Mouse (Mus musculus) heart, embryonic 12.5 days (tissue): ENCODE data around the gene Pde4d. TPM values are rescaled to one million over a fixed set of nuclear protein-coding genes. Genes with fewer than 3 reads are reported as not detected.

Experiments
- ATAC-seq: fragments of 200-750 bp; cut with Nextera tagmentation; 2 replicates; pipeline ENCODE4 v1.8.0; 2017; ENCODE audit warnings: moderate TSS enrichment, moderate library complexity; ENCODE audit not compliant: insufficient number of reproducible peaks, low FRiP score
- H3K27ac ChIP-seq: fragments of 300-500 bp; sonication (generic); 2 replicates; pipeline ENCODE4 v1.5.1; 2016; ENCODE audit warnings: mild to moderate bottlenecking, moderate library complexity; ENCODE audit not compliant: poor library complexity, severe bottlenecking
- H3K27me3 ChIP-seq: fragments of 300-500 bp; sonication (generic); replicated peaks from 2 replicates; pipeline ENCODE4 v1.6.1; 2016; ENCODE audit warnings: mild to moderate bottlenecking, moderate library complexity
- H3K36me3 ChIP-seq: fragments of 300-500 bp; sonication (generic); 2 replicates; pipeline ENCODE4 v1.6.1; 2016; ENCODE audit warnings: mild to moderate bottlenecking, moderate library complexity
- H3K4me1 ChIP-seq: fragments of 300-500 bp; sonication (generic); replicated peaks from 2 replicates; pipeline ENCODE4 v1.6.1; 2016; ENCODE audit warnings: mild to moderate bottlenecking
- H3K4me2 ChIP-seq: fragments of 300-500 bp; sonication (generic); 2 replicates; pipeline ENCODE4 v1.6.1; 2016; ENCODE audit warnings: mild to moderate bottlenecking, moderate library complexity
- H3K4me3 ChIP-seq: fragments of 300-500 bp; sonication (generic); 2 replicates; pipeline ENCODE4 v1.5.1; 2016; ENCODE audit warnings: mild to moderate bottlenecking
- H3K9ac ChIP-seq: fragments of 300-500 bp; sonication (generic); 2 replicates; pipeline ENCODE4 v1.6.1; 2016; ENCODE audit warnings: mild to moderate bottlenecking, moderate library complexity
- H3K9me3 ChIP-seq: fragments of 300-500 bp; sonication (generic); replicated peaks from 2 replicates; pipeline ENCODE4 v1.6.1; 2016; ENCODE audit warnings: mild to moderate bottlenecking, moderate library complexity
- WGBS: fragments of 180-500 bp; shearing (Covaris S2); methylation state at CpG from one replicate; pipeline ENCODE4 v1.1.7; 2016; 5-methylcytosine and 5-hydroxymethylcytosine counted together
- polyA plus RNA-seq: library from polyadenylated mRNA; unstranded; fragments of >200 nt; fragmentation: Nextera tagmentation; extraction: Ambion mirVana; gene quantifications from 2 replicates; pipeline ENCODE4 v1.2.1, GENCODE M21; 2016

Pde4d gene
- polyA plus RNA-seq, 1 experiment from 2014 or later, result 34.2 TPM

DNA sequence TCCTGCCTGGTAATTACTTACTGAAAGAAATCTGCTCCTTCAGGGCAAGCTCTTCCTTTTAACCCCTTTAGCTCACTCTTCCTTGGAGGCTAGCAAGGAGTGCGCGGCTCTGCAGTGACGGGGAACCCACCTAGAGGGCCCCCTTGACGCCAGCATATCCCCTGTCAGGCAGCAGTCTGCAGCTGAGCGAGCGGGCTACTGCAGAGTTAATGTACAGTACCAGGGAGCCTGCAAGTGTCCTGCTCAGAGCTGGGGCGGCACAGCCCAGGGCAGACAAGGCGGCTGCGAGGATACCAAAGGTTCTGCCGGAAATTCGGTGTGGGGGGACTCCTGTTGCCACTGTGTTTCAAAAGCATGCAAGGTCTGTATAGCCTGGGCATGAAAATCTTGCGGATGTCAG lies 991.1 kb downstream of the Pde4d start:
- Histone ChIP-seq H3K4me3 (peak overlapping the region; percentile 54), H3K9ac (peak overlapping the region; percentile 64), H3K27me3 (no peaks in the 10 kb centered on the region), H3K4me2 (peak overlapping the region; percentile 84), H3K36me3 (no peaks in the 10 kb centered on the region), H3K4me1 (peaks cover 7% of the 10 kb centered on the region), H3K9me3 (no peaks in the 10 kb centered on the region), H3K27ac (peak overlapping the region; percentile 73)
- ATAC-seq, result peak; percentile 95
- WGBS, result under 1% methylated on average over 12 of the region's 12 CpGs

DNA sequence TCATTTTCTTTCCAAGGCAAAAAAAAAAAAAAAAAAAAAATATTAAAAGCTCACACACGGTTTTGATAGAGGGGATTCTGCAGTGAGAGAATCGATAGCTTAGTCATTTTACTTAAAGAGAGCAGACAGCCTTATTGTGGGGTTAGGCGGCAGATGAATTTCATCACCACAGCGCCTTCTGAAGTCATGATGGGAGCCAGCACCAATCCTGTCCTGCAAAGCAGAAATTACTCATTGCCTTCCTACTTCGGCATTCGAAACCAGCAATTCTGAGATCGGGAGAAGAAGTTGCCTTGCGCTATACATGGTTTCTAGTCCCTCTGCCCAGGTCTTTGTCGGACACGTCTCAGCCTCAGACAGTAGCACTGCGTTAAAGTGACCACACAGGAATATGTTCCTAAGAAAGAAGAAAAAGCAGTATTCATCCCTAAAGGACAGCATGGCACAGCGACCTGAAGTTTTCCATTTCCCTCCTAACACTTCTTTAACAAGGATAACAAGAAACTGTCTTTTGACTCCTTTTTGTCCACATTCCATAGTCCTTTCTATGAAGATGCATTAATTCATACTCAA lies 991.7 kb downstream of the Pde4d start:
- no peak for ATAC-seq
- Histone ChIP-seq H3K4me3 (peak overlapping the region; percentile 54), H3K4me1 (peaks cover 7% of the 10 kb centered on the region), H3K4me2 (peak overlapping the region; percentile 84), H3K36me3 (no peaks in the 10 kb centered on the region), H3K27ac (no peak overlapping the region), H3K9ac (peak overlapping the region; percentile 61), H3K9me3 (no peaks in the 10 kb centered on the region), H3K27me3 (no peaks in the 10 kb centered on the region)
- 24% methylated on average over 12 of the region's 12 CpGs for WGBS

DNA sequence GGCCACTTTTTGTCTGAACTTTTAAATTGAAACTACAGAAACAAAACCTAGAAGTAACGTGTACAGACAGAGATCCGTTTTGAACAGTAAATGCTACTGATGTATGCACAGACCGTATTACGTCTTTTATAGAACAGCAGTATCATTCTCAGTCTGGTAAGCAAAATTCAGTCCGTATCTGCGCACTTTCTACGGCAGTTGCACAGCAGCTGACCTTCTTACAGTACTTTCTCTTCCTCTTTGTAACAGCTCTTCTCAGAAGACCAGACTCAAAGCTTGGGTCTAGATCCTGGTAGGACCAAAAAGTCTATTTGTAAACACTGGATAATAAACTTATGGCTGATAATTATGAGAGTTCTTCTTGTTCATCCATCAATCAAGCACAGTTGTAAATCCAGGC lies 996.4 kb downstream of the Pde4d start:
- Histone ChIP-seq H3K9me3 (peaks cover 2% of the 10 kb centered on the region), H3K27ac (no peak overlapping the region), H3K4me1 (0 out of 2 replicates have a peak, but pooled peaks cover 3% of the 10 kb centered on the region), H3K4me3 (no peak overlapping the region), H3K9ac (no peak overlapping the region), H3K36me3 (no peaks in the 10 kb centered on the region), H3K4me2 (no peak overlapping the region), H3K27me3 (no peaks in the 10 kb centered on the region)
- 88% methylated on average over 7 of the region's 7 CpGs for WGBS
- no peak for ATAC-seq

DNA sequence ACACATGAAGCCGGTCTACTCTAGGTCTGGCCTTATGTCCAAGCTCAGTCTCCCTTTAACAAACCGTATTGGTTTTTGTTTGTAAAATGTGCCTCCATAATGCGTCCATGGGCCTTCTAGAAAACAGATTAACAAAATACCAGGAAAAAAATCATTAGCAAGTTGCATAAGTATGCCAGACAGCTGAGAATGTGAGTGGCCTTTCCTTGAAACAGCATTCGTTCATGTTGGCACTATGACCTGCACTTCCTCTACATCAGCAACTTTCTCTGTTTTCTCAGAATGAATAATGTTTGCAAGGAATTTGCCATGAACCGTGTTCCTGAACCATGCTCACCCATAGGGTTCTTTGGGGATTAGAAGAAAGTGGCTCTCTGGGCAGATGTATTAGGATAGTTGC lies 998.4 kb downstream of the Pde4d start:
- Histone ChIP-seq H3K27me3 (no peaks in the 10 kb centered on the region), H3K36me3 (no peaks in the 10 kb centered on the region), H3K9ac (no peak overlapping the region), H3K4me1 (no peaks in the 10 kb centered on the region), H3K9me3 (peaks cover 3% of the 10 kb centered on the region), H3K4me2 (no peak overlapping the region), H3K4me3 (no peak overlapping the region), H3K27ac (no peak overlapping the region)
- ATAC-seq, result no peak
- WGBS, result 73% methylated on average over 5 of the region's 5 CpGs

DNA sequence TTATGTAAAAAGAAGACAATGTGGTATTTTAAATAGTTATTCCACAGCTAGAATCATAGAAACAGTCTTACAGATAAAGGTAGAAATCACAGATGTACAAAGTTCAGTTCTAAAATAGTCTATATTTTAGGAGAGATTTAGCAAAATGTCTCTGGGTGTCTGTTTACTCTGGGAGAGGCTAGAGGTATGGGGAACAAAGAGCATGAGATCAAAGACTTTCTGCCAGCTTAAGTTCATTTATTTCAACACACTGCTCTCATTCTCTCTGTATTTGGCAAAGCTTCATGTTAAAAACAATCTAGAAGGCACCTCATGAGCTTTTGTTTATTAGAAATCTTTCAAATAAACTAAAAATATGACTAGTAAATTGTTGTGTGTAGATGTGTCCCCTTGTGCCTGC lies 1024.6 kb downstream of the Pde4d start:
- Histone ChIP-seq H3K27me3 (no peaks in the 10 kb centered on the region), H3K4me2 (no peak overlapping the region), H3K36me3 (no peaks in the 10 kb centered on the region), H3K4me3 (no peak overlapping the region), H3K4me1 (peaks cover 5% of the 10 kb centered on the region), H3K9ac (no peak overlapping the region), H3K27ac (no peak overlapping the region), H3K9me3 (no peaks in the 10 kb centered on the region)
- no peak for ATAC-seq

DNA sequence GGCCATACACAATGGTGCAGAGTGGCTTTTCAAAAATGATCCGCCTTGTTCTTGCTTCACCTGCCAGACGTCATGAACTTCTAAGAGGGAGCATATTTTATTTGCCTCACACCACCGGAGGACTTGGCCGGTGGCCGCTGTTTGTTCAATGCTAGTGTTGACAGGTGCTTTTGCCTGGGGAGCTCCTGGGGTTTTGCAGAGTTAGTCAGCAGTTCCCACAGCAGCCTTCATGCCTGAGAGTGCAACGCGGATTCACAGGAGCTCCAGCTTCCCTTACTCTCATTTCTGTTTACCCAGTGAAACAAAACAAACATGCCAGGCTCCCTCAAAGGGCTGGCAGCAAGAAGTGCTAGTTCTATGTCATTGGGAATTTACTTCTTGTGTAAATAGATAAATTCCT lies 1031.7 kb downstream of the Pde4d start:
- no peak overlapping the region for H3K27ac ChIP-seq

DNA sequence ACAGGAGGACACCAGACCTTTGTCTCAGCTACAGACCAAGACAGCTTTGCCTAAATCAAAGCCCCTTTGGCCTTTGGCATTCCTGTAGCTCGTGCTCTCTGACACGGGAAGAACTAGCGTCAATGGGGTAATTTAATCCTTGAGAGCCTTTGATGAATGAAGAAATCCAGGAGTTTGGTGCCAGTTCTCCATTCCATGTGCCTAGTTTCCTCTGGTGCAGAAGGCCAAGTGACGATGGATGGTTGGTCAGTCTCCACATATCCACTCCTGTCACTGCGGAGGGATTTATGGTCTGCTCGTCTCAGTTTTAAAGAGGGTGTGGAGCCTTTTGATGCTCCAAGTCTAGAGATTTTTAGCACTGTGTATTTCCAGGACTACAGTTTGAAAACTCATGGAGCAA lies 1036.4 kb downstream of the Pde4d start:
- H3K4me3 ChIP-seq, result no peak overlapping the region
- no peak overlapping the region for H3K4me2 ChIP-seq
- no peaks in the 10 kb centered on the region for H3K27me3 ChIP-seq
- no peak overlapping the region for H3K27ac ChIP-seq
- peaks cover 7% of the 10 kb centered on the region for H3K4me1 ChIP-seq
- H3K36me3 ChIP-seq, result no peaks in the 10 kb centered on the region
- no peaks in the 10 kb centered on the region for H3K9me3 ChIP-seq
- 66% methylated on average over 6 of the region's 6 CpGs for WGBS
- H3K9ac ChIP-seq, result no peak overlapping the region
- ATAC-seq, result no peak

More for the DNA sequence above, 1031.7 kb downstream of the Pde4d start:
- H3K4me2 ChIP-seq, result peak overlapping the region; percentile 21; the same call in 1 of the 2 replicates
- H3K4me3 ChIP-seq, result no peak overlapping the region
- no peaks in the 10 kb centered on the region for H3K27me3 ChIP-seq
- H3K36me3 ChIP-seq, result no peaks in the 10 kb centered on the region
- no peak overlapping the region for H3K9ac ChIP-seq
- WGBS, result 13% methylated on average over 7 of the region's 7 CpGs
- H3K4me1 ChIP-seq, result peaks cover 16% of the 10 kb centered on the region
- H3K9me3 ChIP-seq, result no peaks in the 10 kb centered on the region
- no peak for ATAC-seq

DNA sequence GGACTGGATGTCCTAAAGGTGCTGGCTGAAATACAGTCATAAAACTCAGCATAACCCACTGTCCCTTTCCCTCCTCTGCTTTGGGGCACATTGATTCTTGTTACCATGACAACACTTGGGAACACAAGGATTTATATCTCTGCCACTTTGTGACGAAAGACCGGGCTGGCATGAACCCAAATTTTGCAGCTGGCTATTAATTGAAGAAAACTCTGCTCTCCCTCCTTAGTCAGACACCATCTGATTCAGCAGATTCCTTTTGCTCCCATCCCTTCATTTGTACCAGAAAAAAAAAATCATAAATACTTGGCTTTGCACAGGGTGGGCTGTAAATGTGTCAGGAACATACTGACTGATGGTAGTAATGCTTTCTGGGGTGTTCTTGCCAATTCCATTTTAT lies 1037.6 kb downstream of the Pde4d start:
- ATAC-seq, result no peak
- 60% methylated on average over 2 of the region's 2 CpGs for WGBS
- H3K9me3 ChIP-seq, result no peaks in the 10 kb centered on the region
- H3K4me1 ChIP-seq, result no peaks in the 10 kb centered on the region; the same call in 1 of the 2 replicates
- no peak overlapping the region for H3K27ac ChIP-seq
- H3K4me2 ChIP-seq, result no peak overlapping the region
- H3K9ac ChIP-seq, result no peak overlapping the region
- H3K36me3 ChIP-seq, result no peaks in the 10 kb centered on the region
- H3K4me3 ChIP-seq, result no peak overlapping the region
- H3K27me3 ChIP-seq, result no peaks in the 10 kb centered on the region

DNA sequence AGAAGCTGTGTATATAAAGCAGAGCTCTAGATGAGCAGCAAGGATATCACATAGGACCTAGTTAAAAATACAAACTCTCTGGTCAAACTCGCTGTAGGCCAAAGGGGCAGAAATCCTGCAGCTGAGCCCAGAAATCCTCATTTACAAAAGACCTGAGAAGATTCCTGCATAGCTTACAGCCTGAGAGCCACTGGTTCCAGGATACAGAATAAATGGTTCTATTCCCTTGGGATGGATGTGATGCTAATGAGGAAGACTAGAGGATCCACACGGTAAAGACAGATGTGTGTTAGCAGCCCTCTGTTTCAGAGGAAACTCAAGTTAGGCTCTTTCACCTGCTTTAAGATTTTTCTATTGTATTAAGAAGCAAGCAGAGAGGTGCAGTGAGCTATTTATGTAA lies 1041.1 kb downstream of the Pde4d start:
- Histone ChIP-seq H3K4me3 (no peak overlapping the region), H3K4me1 (no peaks in the 10 kb centered on the region; the same call in 1 of the 2 replicates), H3K9ac (no peak overlapping the region), H3K27me3 (no peaks in the 10 kb centered on the region), H3K9me3 (no peaks in the 10 kb centered on the region), H3K36me3 (no peaks in the 10 kb centered on the region), H3K27ac (no peak overlapping the region), H3K4me2 (no peak overlapping the region)
- ATAC-seq, result no peak
- 71% methylated on average over 2 of the region's 2 CpGs for WGBS

DNA sequence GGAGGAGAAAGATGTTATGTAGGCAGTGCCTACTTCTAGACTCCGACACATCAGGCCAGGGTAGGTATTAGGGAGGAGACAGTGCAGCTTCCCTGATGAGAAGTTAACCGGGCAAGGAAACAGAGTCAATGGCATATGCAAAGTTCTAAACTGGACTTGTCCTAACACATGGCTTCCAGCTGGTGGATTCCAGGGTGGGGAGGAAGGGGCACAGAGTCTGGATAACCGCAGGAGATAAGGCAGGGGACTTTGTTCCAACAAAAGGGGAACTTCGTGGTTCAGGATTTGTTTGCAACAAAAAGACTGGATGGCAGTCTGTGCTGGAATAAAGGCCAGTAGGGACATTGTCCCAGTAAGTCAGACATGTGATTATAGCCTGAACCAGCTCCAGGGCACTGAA lies 1042.1 kb downstream of the Pde4d start:
- no peak for ATAC-seq
- Histone ChIP-seq H3K4me3 (no peak overlapping the region), H3K4me2 (no peak overlapping the region), H3K27me3 (no peaks in the 10 kb centered on the region), H3K4me1 (no peaks in the 10 kb centered on the region; the same call in 1 of the 2 replicates), H3K36me3 (no peaks in the 10 kb centered on the region), H3K9ac (no peak overlapping the region), H3K9me3 (no peaks in the 10 kb centered on the region), H3K27ac (no peak overlapping the region)
- 46% methylated on average over 4 of the region's 4 CpGs for WGBS

DNA sequence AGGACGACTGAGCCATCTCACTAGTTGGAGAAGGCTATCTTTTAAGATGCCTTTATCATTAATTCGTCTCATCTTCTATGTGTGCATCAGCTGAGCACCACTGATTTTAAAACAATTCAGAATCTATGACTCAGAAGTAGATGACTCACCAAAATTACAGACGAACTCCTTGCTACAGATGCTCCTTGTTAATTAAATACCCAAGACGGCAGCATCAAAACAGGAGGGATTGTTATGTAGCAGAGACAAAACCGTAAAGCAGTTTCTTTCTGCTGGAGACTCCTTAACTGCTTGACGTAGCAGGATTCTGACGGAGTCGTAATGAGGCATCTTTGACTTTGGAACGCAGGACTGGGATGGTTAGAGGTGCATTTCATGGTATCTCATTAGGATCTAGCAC lies 1050.6 kb downstream of the Pde4d start:
- Histone ChIP-seq H3K27me3 (no peaks in the 10 kb centered on the region), H3K4me1 (no peaks in the 10 kb centered on the region), H3K4me3 (no peak overlapping the region), H3K27ac (no peak overlapping the region), H3K4me2 (no peak overlapping the region), H3K9ac (no peak overlapping the region), H3K9me3 (no peaks in the 10 kb centered on the region), H3K36me3 (no peaks in the 10 kb centered on the region)
- no peak for ATAC-seq
- WGBS, result 77% methylated on average over 9 of the region's 9 CpGs

DNA sequence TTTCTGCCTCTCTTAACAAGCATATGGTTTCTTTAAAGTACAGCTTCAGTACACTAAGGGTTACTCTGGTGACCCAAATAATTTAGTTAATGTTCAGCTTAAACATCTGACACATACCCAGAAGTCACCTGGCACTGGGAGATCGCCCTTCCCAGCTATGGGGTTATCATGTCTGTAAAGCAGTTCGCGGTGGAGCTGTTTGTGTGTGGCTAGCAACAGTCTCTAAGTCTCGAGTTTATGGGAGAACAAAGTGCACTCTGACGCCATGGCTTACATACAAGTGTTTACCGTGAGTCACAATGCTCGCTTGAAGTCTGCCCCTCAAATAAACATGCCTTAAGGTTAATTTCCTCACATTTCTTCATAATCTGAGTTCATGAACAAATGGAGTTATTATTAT lies 1053.0 kb downstream of the Pde4d start:
- WGBS, result 60% methylated on average over 7 of the region's 7 CpGs

More for the DNA sequence above, 1053.0 kb downstream of the Pde4d start:
- no peaks in the 10 kb centered on the region for H3K4me1 ChIP-seq
- H3K27ac ChIP-seq, result no peak overlapping the region
- no peaks in the 10 kb centered on the region for H3K9me3 ChIP-seq
- no peak for ATAC-seq
- no peak overlapping the region for H3K4me3 ChIP-seq
- no peaks in the 10 kb centered on the region for H3K27me3 ChIP-seq
- H3K4me2 ChIP-seq, result no peak overlapping the region
- no peaks in the 10 kb centered on the region for H3K36me3 ChIP-seq
- no peak overlapping the region for H3K9ac ChIP-seq
